15 mouse cellular contexts compared by ENCODE assay signal in the genomic region with DNA sequence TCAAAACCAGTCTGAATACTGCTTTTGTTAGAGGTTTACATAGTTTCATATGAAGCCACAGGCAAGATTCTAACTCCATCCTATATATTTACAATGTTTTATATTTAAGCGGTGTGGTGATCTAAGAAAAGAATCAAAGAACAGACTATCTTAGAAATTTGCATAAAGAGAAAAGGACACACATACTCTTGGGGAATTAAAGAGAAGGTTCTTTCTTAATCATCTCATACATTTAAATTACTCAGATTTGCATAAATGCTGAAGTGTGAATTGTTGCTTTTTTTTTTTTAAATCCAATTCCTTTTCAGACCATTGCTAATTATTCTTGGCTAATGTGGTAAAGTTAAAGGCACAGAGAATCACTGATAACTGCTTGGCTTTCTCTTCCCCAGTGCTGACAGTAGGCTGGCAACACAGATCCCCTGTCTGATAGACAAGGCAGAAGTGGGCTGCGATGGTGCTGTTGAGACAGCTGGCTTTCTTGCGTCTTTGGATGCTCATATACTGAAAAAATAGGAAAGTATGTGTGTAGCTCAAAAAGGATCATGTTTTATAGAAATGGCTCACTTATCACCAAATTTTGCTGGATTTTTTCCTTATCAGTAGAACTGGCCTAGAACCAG.
A peak's percentile ranks its signal among the peaks of the same experiment; 100 is the strongest.
DNase-seq lines count a peak whose midpoint lies in the region; ATAC-seq and TF ChIP-seq lines count a peak whose summit lies in the region.
"Had no signal": no experiment of that assay in that cellular context is flagged by ENCODE, and none has a peak within 500 bp of the region (broad histone marks: within the 10 kb centered on the region; RNA-seq: fewer than 3 reads in every experiment).

No protein-coding gene starts in this region.

- no peak overlapping the region for H3K9ac ChIP-seq in hindbrain, embryonic 11.5 days (ENCODE audit: low read depth, low read length)
- H3K9ac ChIP-seq in hindbrain, postnatal 0 days (replicated peaks; ENCODE audit: low read length): no peak overlapping the region
- no peak overlapping the region for H3K9ac ChIP-seq in forebrain, embryonic 16.5 days (replicated peaks; ENCODE audit: low read depth, low read length)
- no peak overlapping the region for H3K9ac ChIP-seq in liver, embryonic 11.5 days (ENCODE audit: low read depth, low read length)
- H3K9ac ChIP-seq: embryonic facial prominence, embryonic 15.5 days; heart, embryonic 13.5 days; hindbrain, embryonic 12.5 days had no signal

- H3K4me1 ChIP-seq in hindbrain, embryonic 11.5 days (replicated peaks; ENCODE audit: control insufficient read depth, insufficient read depth, low read length): no peaks in the 10 kb centered on the region
- no peaks in the 10 kb centered on the region for H3K4me1 ChIP-seq in hindbrain, postnatal 0 days (ENCODE audit: insufficient read depth, low read length)
- H3K4me1 ChIP-seq in forebrain, embryonic 16.5 days (replicated peaks; ENCODE audit: control insufficient read depth, insufficient read depth, low read length): peaks cover 5% of the 10 kb centered on the region
- H3K4me1 ChIP-seq in liver, embryonic 11.5 days (replicated peaks; ENCODE audit: control insufficient read depth, insufficient read depth, low read length): no peaks in the 10 kb centered on the region
- H3K4me1 ChIP-seq: embryonic facial prominence, embryonic 15.5 days; heart, embryonic 13.5 days; hindbrain, embryonic 12.5 days had no signal

- WGBS in hindbrain, embryonic 11.5 days: 89% methylated on average over 3 of the region's 3 CpGs
- WGBS in hindbrain, postnatal 0 days: 55% methylated on average over 3 of the region's 3 CpGs
- WGBS in forebrain, embryonic 16.5 days: 8% methylated on average over 3 of the region's 3 CpGs
- WGBS in liver, embryonic 11.5 days: 80% methylated on average over 3 of the region's 3 CpGs

- no peak overlapping the region for H3K4me3 ChIP-seq in hindbrain, embryonic 11.5 days (ENCODE audit: low read depth, low read length)
- no peak overlapping the region for H3K4me3 ChIP-seq in hindbrain, postnatal 0 days (ENCODE audit: low read length)
- H3K4me3 ChIP-seq in forebrain, embryonic 16.5 days (replicated peaks; ENCODE audit: low read length): no peak overlapping the region
- H3K4me3 ChIP-seq in liver, embryonic 11.5 days (ENCODE audit: low read depth, low read length): no peak overlapping the region
- H3K4me3 ChIP-seq: embryonic facial prominence, embryonic 15.5 days; heart, embryonic 13.5 days; hindbrain, embryonic 12.5 days had no signal

- no peaks in the 10 kb centered on the region for H3K27me3 ChIP-seq in hindbrain, embryonic 11.5 days (ENCODE audit: control insufficient read depth, insufficient read depth, low read length)
- no peaks in the 10 kb centered on the region for H3K27me3 ChIP-seq in hindbrain, postnatal 0 days (ENCODE audit: insufficient read depth, low read length)
- no peaks in the 10 kb centered on the region for H3K27me3 ChIP-seq in forebrain, embryonic 16.5 days (replicated peaks; ENCODE audit: control insufficient read depth, insufficient read depth, low read length)
- H3K27me3 ChIP-seq in liver, embryonic 11.5 days (replicated peaks; ENCODE audit: control insufficient read depth, insufficient read depth, low read length): no peaks in the 10 kb centered on the region
- H3K27me3 ChIP-seq: embryonic facial prominence, embryonic 15.5 days; heart, embryonic 13.5 days; hindbrain, embryonic 12.5 days had no signal

- no peaks in the 10 kb centered on the region for H3K9me3 ChIP-seq in hindbrain, embryonic 11.5 days (ENCODE audit: control insufficient read depth, low read length)
- H3K9me3 ChIP-seq in hindbrain, postnatal 0 days (ENCODE audit: low read length): no peaks in the 10 kb centered on the region
- no peaks in the 10 kb centered on the region for H3K9me3 ChIP-seq in forebrain, embryonic 16.5 days (ENCODE audit: control insufficient read depth, low read length)
- no peaks in the 10 kb centered on the region for H3K9me3 ChIP-seq in liver, embryonic 11.5 days (ENCODE audit: control insufficient read depth, low read length)
- H3K9me3 ChIP-seq: embryonic facial prominence, embryonic 15.5 days; heart, embryonic 13.5 days; hindbrain, embryonic 12.5 days had no signal

- H3K27ac ChIP-seq in hindbrain, embryonic 11.5 days (ENCODE audit: low read depth, low read length): no peak overlapping the region
- no peak overlapping the region for H3K27ac ChIP-seq in hindbrain, postnatal 0 days
- peak overlapping the region; percentile 50; the same call in 1 of the 2 replicates for H3K27ac ChIP-seq in forebrain, embryonic 16.5 days (ENCODE audit: low read length)
- no peak overlapping the region for H3K27ac ChIP-seq in liver, embryonic 11.5 days (ENCODE audit: low read depth, low read length)
- H3K27ac ChIP-seq: embryonic facial prominence, embryonic 15.5 days; heart, embryonic 13.5 days; hindbrain, embryonic 12.5 days had no signal

- DNase-seq in hindbrain, embryonic 11.5 days (ENCODE audit: low spot score): no peak
- DNase-seq in hindbrain, postnatal 0 days (ENCODE audit: low spot score): no peak
- peak; percentile 6 to 13 for DNase-seq in layer of hippocampus, postnatal 36 days
- DNase-seq in right cerebral cortex, postnatal 14 days: peak; percentile 12
- DNase-seq in heart, postnatal 36 days: no peak
- no peak for DNase-seq in liver, embryonic 11.5 days (ENCODE audit: low spot score)
- DNase-seq in lung, adult 18-20 months: no peak
- DNase-seq: adrenal gland, postnatal 36 days; cerebellum, adult 11-12 months; kidney, adult 2 months; lung, postnatal 10 days had no signal

- intact Hi-C loops in heart, postnatal 36 days (cut with DNase I): no loop called here

- no peak for TF ChIP-seq CTCF in hindbrain, postnatal 0 days (IDR thresholded peaks at IDR 0.05; ENCODE audit: low read depth)

- H3K36me3 ChIP-seq in hindbrain, embryonic 11.5 days (ENCODE audit: control insufficient read depth, insufficient read depth, low read length): no peaks in the 10 kb centered on the region
- H3K36me3 ChIP-seq in hindbrain, postnatal 0 days (ENCODE audit: insufficient read depth, low read length): no peaks in the 10 kb centered on the region
- H3K36me3 ChIP-seq in forebrain, embryonic 16.5 days (ENCODE audit: control insufficient read depth, insufficient read depth): no peaks in the 10 kb centered on the region
- no peaks in the 10 kb centered on the region for H3K36me3 ChIP-seq in liver, embryonic 11.5 days (ENCODE audit: control insufficient read depth, insufficient read depth, low read length)
- H3K36me3 ChIP-seq: embryonic facial prominence, embryonic 15.5 days; heart, embryonic 13.5 days; hindbrain, embryonic 12.5 days had no signal

- 0 out of 2 replicates have a peak, but pooled peaks have one; percentile 44 for ATAC-seq in hindbrain, embryonic 11.5 days (ENCODE audit: low FRiP score)
- ATAC-seq in hindbrain, postnatal 0 days: no peak
- ATAC-seq in forebrain, embryonic 16.5 days: peak; percentile 93
- ATAC-seq in liver, embryonic 11.5 days (replicated peaks; ENCODE audit: low FRiP score): no peak

- H3K4me2 ChIP-seq in hindbrain, embryonic 11.5 days (replicated peaks; ENCODE audit: low read depth, low read length): no peak overlapping the region
- H3K4me2 ChIP-seq in hindbrain, postnatal 0 days (ENCODE audit: low read depth, low read length): no peak overlapping the region
- H3K4me2 ChIP-seq in forebrain, embryonic 16.5 days (ENCODE audit: low read length): no peak overlapping the region
- H3K4me2 ChIP-seq in liver, embryonic 11.5 days: no peak overlapping the region
- H3K4me2 ChIP-seq: embryonic facial prominence, embryonic 15.5 days; heart, embryonic 13.5 days; hindbrain, embryonic 12.5 days had no signal

Comparison
In these comparisons a context has a peak if more than half of its experiments do, and no peak if none do; other contexts are left out.
1. ATAC-seq: peak in hindbrain, embryonic 11.5 days (single experiment) and forebrain, embryonic 16.5 days (single experiment); none in hindbrain, postnatal 0 days (single experiment) and liver, embryonic 11.5 days (single experiment).
2. DNase-seq: peak in layer of hippocampus, postnatal 36 days (2 of 2) and right cerebral cortex, postnatal 14 days (single experiment); none in hindbrain, embryonic 11.5 days (single experiment), hindbrain, postnatal 0 days (single experiment), heart, postnatal 36 days (0 of 2), liver, embryonic 11.5 days (single experiment) and lung, adult 18-20 months (0 of 2).